Mouse (Mus musculus): ENCODE measurements at regions not wholly inside any gene's neighbourhood (a gene's known extent, or its start where the extent isn't known, plus 50 kb on each side); places are given as distances from the start of the nearest gene placed in this dataset.

DNA sequence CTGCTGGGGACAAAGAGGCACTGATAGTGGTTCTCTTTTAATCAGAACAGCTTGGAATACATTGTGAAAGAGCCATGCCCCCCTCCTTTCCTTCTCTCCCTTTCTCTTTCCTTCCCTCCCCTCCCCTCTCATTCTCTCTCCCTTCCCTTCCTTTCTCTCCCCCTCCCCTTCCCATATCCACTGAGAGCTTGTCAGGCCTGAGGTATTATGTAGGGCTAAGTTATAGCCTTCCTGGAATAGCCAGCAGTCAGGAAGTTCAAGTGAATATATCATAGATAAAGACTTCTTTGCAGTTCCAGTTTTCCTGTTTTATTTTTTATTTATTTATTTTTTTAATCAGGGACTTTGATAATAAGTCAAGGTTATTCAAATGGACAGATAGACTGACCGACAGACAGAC lies 156.5 kb upstream of the Ppp2r3a start:
- Histone ChIP-seq H3K27me3 (no peaks in the 10 kb centered on the region), H3K9me3 (no peaks in the 10 kb centered on the region), H3K4me2 (no peak overlapping the region), H3K36me3 (no peaks in the 10 kb centered on the region), H3K9ac (no peak overlapping the region), H3K27ac (no peak overlapping the region), H3K4me1 (peaks cover 10% of the 10 kb centered on the region), H3K4me3 (no peak overlapping the region)
- ATAC-seq (ENCODE audit: insufficient number of reproducible peaks, insufficient read depth, low FRiP score, low TSS enrichment, low read depth), result no peak
- WGBS, result 81% methylated on average over 1 of the region's 1 CpGs

DNA sequence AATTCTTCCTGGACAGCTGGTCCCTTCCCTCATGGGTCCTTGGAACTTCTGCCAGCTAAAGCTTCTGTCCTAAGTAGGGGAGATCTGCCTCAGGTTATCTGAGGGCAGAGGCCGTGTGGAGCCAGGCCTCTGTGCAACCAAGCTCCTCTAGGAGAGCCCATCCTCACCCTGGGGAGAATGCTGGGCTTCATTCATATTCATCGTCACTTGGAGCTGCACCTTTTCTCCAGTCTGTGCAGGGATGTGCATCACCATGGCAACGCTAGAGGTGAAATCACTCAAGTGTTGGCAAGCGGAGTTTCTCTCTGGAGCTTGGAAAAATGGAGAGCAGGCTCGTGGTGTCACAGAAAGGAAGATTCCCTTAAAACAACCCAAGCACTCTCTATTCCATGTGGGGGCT lies 155.5 kb upstream of the Ppp2r3a start:
- WGBS, result 70% methylated on average over 5 of the region's 5 CpGs
- no peak for ATAC-seq (ENCODE audit: insufficient number of reproducible peaks, insufficient read depth, low FRiP score, low TSS enrichment, low read depth)
- no peak overlapping the region for H3K4me3 ChIP-seq

GRCm38 (mm10) chr9:101404441-101405081 lies 153.0 kb upstream of the Ppp2r3a start:
- 54% methylated on average over 13 of the region's 13 CpGs for WGBS
- no peak for ATAC-seq (ENCODE audit: insufficient number of reproducible peaks, insufficient read depth, low FRiP score, low TSS enrichment, low read depth)

More for the DNA sequence above, 155.5 kb upstream of the Ppp2r3a start:
- Histone ChIP-seq H3K9ac (no peak overlapping the region), H3K27ac (no peak overlapping the region), H3K4me1 (peaks cover 10% of the 10 kb centered on the region), H3K27me3 (0 out of 2 replicates have a peak, but pooled peaks cover 2% of the 10 kb centered on the region), H3K9me3 (no peaks in the 10 kb centered on the region), H3K4me2 (no peak overlapping the region), H3K36me3 (no peaks in the 10 kb centered on the region)

DNA sequence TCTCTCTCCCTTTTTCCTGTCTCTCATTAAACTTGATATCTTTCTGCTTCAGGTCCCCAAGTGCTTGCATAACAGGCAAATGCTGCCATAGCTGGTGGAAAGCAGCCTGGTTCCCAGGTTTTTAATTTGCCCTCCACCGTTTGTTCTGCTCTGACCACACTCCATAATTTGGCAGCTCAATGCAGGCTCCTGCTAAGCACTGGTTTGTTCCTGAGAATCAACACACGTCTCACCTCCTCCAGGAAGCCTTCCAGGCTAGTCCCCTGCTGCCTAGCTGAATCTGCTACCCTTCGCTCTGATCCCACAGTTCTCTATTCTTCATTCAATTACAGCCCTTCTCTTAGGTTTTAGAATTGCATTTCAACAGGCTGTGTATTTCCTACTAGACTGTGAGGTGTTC lies 152.4 kb upstream of the Ppp2r3a start:
- Histone ChIP-seq H3K4me1 (peaks cover 7% of the 10 kb centered on the region), H3K27ac (no peak overlapping the region), H3K36me3 (no peaks in the 10 kb centered on the region), H3K9ac (no peak overlapping the region), H3K4me2 (no peak overlapping the region), H3K27me3 (0 out of 2 replicates have a peak, but pooled peaks cover 2% of the 10 kb centered on the region), H3K9me3 (no peaks in the 10 kb centered on the region), H3K4me3 (no peak overlapping the region)
- WGBS, result 81% methylated on average over 3 of the region's 3 CpGs
- no peak for ATAC-seq (ENCODE audit: insufficient number of reproducible peaks, insufficient read depth, low FRiP score, low TSS enrichment, low read depth)

More at GRCm38 (mm10) chr9:101404441-101405081, 153.0 kb upstream of the Ppp2r3a start:
- Histone ChIP-seq H3K4me1 (peaks cover 7% of the 10 kb centered on the region), H3K9me3 (no peaks in the 10 kb centered on the region), H3K9ac (no peak overlapping the region), H3K27ac (no peak overlapping the region), H3K36me3 (no peaks in the 10 kb centered on the region), H3K4me2 (no peak overlapping the region), H3K4me3 (no peak overlapping the region), H3K27me3 (0 out of 2 replicates have a peak, but pooled peaks cover 2% of the 10 kb centered on the region)

GRCm38 (mm10) chr9:101402544-101403194 lies 151.1 kb upstream of the Ppp2r3a start:
- peaks cover 7% of the 10 kb centered on the region for H3K4me1 ChIP-seq
- WGBS, result 84% methylated on average over 9 of the region's 9 CpGs
- H3K4me3 ChIP-seq, result no peak overlapping the region
- 0 out of 2 replicates have a peak, but pooled peaks cover 2% of the 10 kb centered on the region for H3K27me3 ChIP-seq
- no peak overlapping the region for H3K9ac ChIP-seq
- no peak overlapping the region for H3K4me2 ChIP-seq
- H3K27ac ChIP-seq, result no peak overlapping the region
- H3K9me3 ChIP-seq, result no peaks in the 10 kb centered on the region
- H3K36me3 ChIP-seq, result no peaks in the 10 kb centered on the region
- ATAC-seq (ENCODE audit: insufficient number of reproducible peaks, insufficient read depth, low FRiP score, low TSS enrichment, low read depth), result no peak

GRCm38 (mm10) chr9:101401416-101401815 lies 149.8 kb upstream of the Ppp2r3a start:
- H3K36me3 ChIP-seq, result no peaks in the 10 kb centered on the region
- no peak overlapping the region for H3K4me2 ChIP-seq
- peaks cover 7% of the 10 kb centered on the region for H3K4me1 ChIP-seq
- WGBS, result 88% methylated on average over 9 of the region's 9 CpGs
- no peak overlapping the region for H3K27ac ChIP-seq
- H3K27me3 ChIP-seq, result 0 out of 2 replicates have a peak, but pooled peaks cover 2% of the 10 kb centered on the region
- no peaks in the 10 kb centered on the region for H3K9me3 ChIP-seq
- H3K4me3 ChIP-seq, result no peak overlapping the region
- H3K9ac ChIP-seq, result no peak overlapping the region
- no peak for ATAC-seq (ENCODE audit: insufficient number of reproducible peaks, insufficient read depth, low FRiP score, low TSS enrichment, low read depth)

GRCm38 (mm10) chr9:101398858-101399257 lies 147.3 kb upstream of the Ppp2r3a start:
- ATAC-seq (ENCODE audit: insufficient number of reproducible peaks, insufficient read depth, low FRiP score, low TSS enrichment, low read depth), result no peak
- no peak overlapping the region for H3K27ac ChIP-seq
- no peaks in the 10 kb centered on the region for H3K9me3 ChIP-seq

DNA sequence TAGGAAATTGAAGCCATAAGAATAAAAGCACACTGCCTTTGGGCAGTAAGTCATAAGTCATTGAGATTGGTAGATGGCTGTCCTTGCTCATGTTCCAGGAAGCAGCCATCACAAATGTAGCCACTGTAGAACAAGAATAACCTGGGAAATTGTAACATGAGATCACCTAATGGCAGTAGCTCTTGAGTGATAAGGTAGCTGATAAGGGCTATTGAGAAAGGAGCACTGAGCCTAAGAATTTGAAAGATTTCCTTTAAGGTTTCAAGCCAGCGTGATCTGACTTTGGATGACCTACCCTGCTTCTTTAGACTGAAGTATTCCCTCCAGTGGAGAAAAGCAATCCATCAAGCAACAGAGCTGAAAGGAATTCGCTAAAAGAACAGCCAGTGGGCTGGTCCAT lies 117.8 kb upstream of the Ppp2r3a start:
- no peak for ATAC-seq (ENCODE audit: insufficient number of reproducible peaks, insufficient read depth, low FRiP score, low TSS enrichment, low read depth)
- no peaks in the 10 kb centered on the region for H3K9me3 ChIP-seq
- no peaks in the 10 kb centered on the region for H3K36me3 ChIP-seq
- no peak overlapping the region for H3K27ac ChIP-seq
- no peak overlapping the region for H3K4me2 ChIP-seq
- H3K4me3 ChIP-seq, result no peak overlapping the region
- no peak overlapping the region for H3K9ac ChIP-seq
- H3K27me3 ChIP-seq, result no peaks in the 10 kb centered on the region
- H3K4me1 ChIP-seq, result no peaks in the 10 kb centered on the region
- WGBS, result 68% methylated on average over 2 of the region's 2 CpGs

More at GRCm38 (mm10) chr9:101398858-101399257, 147.3 kb upstream of the Ppp2r3a start:
- Histone ChIP-seq H3K4me2 (no peak overlapping the region), H3K36me3 (no peaks in the 10 kb centered on the region), H3K4me1 (no peaks in the 10 kb centered on the region), H3K9ac (no peak overlapping the region), H3K4me3 (no peak overlapping the region), H3K27me3 (0 out of 2 replicates have a peak, but pooled peaks cover 2% of the 10 kb centered on the region)
- WGBS, result 74% methylated on average over 3 of the region's 3 CpGs

DNA sequence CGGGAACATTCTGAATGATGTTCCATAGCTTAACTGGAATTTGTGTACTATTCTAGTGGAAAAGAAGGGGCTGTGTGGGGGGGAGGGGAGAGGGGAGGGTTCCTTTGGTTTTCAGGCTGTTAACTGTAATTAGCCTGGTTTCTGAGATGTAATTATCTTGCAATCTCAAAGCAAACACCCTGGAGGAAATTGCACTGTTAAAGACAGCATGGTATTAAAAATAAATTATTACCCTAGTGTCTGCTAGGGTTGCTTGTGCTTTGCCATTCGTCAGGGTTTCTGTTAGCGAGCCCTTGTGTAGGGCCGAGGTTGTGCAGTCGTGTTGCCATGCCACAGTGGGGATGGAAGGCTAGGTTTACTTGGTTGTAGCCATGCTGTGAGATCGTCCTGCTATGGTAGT lies 105.0 kb upstream of the Ppp2r3a start:
- H3K27me3 ChIP-seq, result no peaks in the 10 kb centered on the region
- H3K4me1 ChIP-seq, result no peaks in the 10 kb centered on the region
- H3K9me3 ChIP-seq, result no peaks in the 10 kb centered on the region
- no peaks in the 10 kb centered on the region for H3K36me3 ChIP-seq
- no peak overlapping the region for H3K4me2 ChIP-seq
- no peak overlapping the region for H3K9ac ChIP-seq
- 69% methylated on average over 6 of the region's 6 CpGs for WGBS
- H3K27ac ChIP-seq, result no peak overlapping the region
- H3K4me3 ChIP-seq, result no peak overlapping the region
- ATAC-seq (ENCODE audit: insufficient number of reproducible peaks, insufficient read depth, low FRiP score, low TSS enrichment, low read depth), result no peak

DNA sequence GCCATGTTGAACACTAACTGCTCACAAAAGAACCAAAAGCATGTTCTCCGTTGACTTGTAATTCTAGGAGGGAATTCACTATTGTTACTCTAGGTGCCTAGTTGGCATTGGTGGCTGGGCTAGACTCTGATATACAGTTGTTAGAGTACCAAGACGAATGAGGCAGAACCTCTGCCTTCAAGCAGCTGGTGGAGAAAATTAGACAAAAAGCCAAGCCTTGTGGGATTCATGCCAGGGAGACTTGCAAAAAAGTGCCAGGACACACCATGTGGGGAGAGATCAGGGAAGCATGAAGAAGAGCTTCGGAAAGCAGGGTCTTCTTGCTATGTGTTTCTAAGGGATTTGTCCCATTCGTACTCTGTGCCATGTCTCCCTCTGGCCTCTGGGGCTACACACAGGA lies 97.2 kb upstream of the Ppp2r3a start:
- ATAC-seq (ENCODE audit: insufficient number of reproducible peaks, insufficient read depth, low FRiP score, low TSS enrichment, low read depth), result no peak
- WGBS, result 85% methylated on average over 4 of the region's 4 CpGs
- no peaks in the 10 kb centered on the region for H3K27me3 ChIP-seq
- no peaks in the 10 kb centered on the region for H3K36me3 ChIP-seq
- H3K4me3 ChIP-seq, result no peak overlapping the region
- H3K4me1 ChIP-seq, result no peaks in the 10 kb centered on the region
- H3K9ac ChIP-seq, result no peak overlapping the region
- H3K9me3 ChIP-seq, result no peaks in the 10 kb centered on the region
- H3K27ac ChIP-seq, result no peak overlapping the region
- H3K4me2 ChIP-seq, result no peak overlapping the region

DNA sequence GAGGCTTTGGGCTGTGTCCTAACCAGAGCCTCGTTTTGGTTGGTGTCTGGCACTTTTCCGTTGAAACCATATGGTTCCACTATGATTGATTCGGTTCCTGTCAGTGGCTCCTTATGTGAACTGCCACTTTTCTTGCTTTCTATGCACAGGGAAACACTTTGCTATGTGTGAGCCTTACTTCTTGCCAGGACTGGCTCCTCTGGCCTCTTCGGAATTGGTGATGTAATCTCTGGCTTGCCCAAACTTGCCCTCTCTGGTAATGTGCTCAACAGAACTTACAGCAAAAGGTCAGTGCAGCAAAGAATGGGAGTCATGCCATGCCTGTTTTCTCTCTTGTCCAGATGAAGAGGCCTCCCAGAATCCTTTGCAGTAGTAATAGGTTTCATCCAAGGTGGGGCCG lies 91.3 kb upstream of the Ppp2r3a start:
- Histone ChIP-seq H3K9me3 (no peaks in the 10 kb centered on the region), H3K9ac (no peak overlapping the region), H3K4me2 (no peak overlapping the region), H3K4me1 (peaks cover 5% of the 10 kb centered on the region), H3K27me3 (no peaks in the 10 kb centered on the region), H3K27ac (no peak overlapping the region), H3K4me3 (no peak overlapping the region), H3K36me3 (no peaks in the 10 kb centered on the region)
- no peak for ATAC-seq (ENCODE audit: insufficient number of reproducible peaks, insufficient read depth, low FRiP score, low TSS enrichment, low read depth)
- 71% methylated on average over 5 of the region's 5 CpGs for WGBS

DNA sequence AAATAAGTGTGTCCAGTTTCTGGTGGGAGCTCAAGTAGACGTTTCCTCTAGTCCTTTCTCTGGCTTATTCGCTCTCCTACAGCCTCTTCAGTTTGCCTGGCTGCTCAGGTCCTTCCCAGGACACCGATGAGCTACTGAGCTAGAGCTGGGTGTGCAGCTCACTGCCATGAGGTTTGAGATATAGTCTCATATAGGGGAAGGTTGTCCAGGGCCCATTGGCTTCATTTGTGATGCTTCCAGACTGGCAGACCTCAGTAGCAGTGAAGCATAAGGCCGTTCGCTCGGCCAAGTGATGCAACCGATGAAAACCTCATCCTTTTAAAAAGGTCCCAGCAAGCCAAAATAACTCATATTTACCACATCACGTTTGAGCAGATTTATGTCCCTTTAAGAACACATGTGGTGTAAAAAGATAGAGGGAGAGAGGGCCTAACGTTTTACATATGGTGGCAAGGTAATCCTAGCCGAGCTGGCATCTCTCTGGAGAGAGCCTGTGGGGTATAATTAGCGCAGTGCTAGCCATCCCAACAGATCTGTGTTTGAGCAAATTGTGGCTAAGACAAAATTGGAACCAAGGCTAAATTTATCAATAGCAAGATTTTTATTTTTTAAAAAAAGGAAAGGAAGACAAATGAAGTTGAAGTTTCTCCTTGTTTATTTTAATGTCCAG lies 89.3 kb upstream of the Ppp2r3a start:
- 47% methylated on average over 11 of the region's 11 CpGs for WGBS

More for the DNA sequence above, 89.3 kb upstream of the Ppp2r3a start:
- Histone ChIP-seq H3K9me3 (no peaks in the 10 kb centered on the region), H3K27ac (no peak overlapping the region), H3K9ac (no peak overlapping the region), H3K36me3 (no peaks in the 10 kb centered on the region), H3K4me1 (peaks cover 5% of the 10 kb centered on the region), H3K4me2 (no peak overlapping the region), H3K27me3 (no peaks in the 10 kb centered on the region), H3K4me3 (no peak overlapping the region)
- ATAC-seq (ENCODE audit: insufficient number of reproducible peaks, insufficient read depth, low FRiP score, low TSS enrichment, low read depth), result no peak
